Mouse (Mus musculus) adrenal gland, postnatal 10 days (tissue): ENCODE data around the gene Pla1a. TPM values are rescaled to one million over a fixed set of nuclear protein-coding genes. Genes with fewer than 3 reads are reported as not detected.
"Not testable (repeated sequence)": the region's sequence is repeated elsewhere in the genome, so short reads cannot be mapped to it uniquely, and the experiment has no call there.

Experiments used
- DNase-seq: peaks from one replicate; pipeline ENCODE4 v3.0.0; 2021; ENCODE audit warnings: mixed read lengths
- long read RNA-seq, 2 experiments: library from polyadenylated mRNA; stranded (forward); transcript quantifications; one replicate each; pipeline ENCODE4 v2.0.0; 2021
- total RNA-seq, 2 experiments: library from RNA; stranded (reverse); gene quantifications; 2 replicates each; pipeline ENCODE4 v1.2.3; 2021

Gene Pla1a
- total RNA-seq, result 10 to 100 TPM; 19.9 to 29.6 TPM
- long read RNA-seq, experiment 1, transcript Pla1a-201 (11 exons, 1,974 nt), result major isoform, 18 of 29 reads
- long read RNA-seq, experiment 1, partial matches to known transcripts, result 6 of 29 reads
- long read RNA-seq, experiment 1, other reads (novel, unspliced or antisense), result 5 of 29 reads
- long read RNA-seq, experiment 2, partial matches to known transcripts, result 2 of 4 reads
- long read RNA-seq, experiment 2, other reads (novel, unspliced or antisense), result 0 of 4 reads

- DNase-seq, result peak; percentile 49
Measured at GRCm38 (mm10) chr16:38432498-38433425, at the start of gene Pla1a. Gene Pla1a (minus strand): TSS chr16:38433145.

GRCm38 (mm10) chr16:38481327-38481726, 48.4 kb upstream of the Pla1a start:
- DNase-seq, result no peak

DNA sequence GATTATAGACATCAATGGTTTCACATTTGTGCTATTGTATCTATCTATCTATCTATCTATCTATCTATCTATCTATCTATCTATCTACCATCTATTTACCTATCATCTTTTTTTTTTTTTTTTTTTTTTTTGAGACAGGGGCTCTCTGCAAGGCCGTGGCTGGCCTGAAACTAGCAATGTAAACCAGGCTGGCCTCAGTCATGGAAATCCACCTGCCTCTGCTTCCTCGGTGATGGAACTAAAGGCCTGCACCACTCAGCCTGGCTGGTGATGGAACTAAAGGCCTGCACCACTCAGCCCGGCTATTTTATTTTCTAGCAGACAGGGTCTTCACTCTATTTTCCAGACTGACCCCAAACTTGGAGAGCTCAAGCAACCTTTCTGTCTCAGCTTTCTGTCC, 45.4 kb upstream of the Pla1a start:
- DNase-seq, result no peak

DNA sequence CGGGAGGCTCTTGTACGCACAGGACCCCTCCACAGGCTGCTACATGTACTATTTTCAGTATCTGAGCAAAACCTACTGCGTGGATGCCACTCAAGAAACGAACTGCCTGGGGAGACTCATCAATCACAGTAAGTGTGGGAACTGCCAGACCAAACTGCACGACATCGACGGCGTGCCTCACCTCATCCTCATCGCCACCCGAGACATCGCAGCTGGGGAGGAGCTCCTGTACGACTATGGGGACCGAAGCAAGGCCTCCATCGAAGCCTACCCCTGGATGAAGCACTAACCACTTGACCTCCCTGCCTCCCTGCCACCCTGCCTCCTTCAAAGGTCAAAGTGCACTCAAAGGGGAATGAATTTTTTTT, 44.3 kb upstream of the Pla1a start:
- DNase-seq, result not testable (repeated sequence)

GRCm38 (mm10) chr16:38476312-38477240, 43.6 kb upstream of the Pla1a start:
- DNase-seq, result peak; percentile 63

GRCm38 (mm10) chr16:38475681-38476311, 42.9 kb upstream of the Pla1a start:
- no peak for DNase-seq

DNA sequence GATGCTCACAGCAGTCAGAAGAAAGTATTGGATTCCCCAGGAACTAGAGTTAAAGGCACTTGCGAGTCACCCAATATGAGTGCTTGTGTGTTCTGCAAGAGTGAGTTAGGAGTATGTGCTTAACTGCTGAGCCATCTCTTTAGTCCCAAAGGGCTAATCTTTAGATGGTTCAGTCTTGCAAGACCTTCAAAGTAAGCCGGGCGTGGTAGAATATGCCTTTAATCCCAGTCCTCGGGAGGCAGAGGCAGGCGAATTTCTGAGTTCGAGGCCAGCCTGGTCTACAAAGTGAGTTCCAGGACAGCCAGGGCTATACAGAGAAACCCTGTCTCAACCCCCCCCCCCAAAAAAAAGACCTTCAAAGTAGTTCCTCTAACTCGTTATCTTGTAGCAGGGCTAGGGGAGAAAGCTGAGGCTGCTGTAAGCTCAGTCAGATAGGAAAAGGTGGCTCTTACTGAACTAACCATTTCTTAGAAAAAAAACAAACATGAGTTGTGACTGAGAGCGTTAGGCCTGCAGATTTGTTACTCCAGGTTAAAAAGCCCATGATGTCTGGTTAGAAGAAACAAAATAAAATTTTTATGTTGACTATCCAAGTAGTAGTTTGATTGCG, 41.8 kb upstream of the Pla1a start:
- no peak for DNase-seq

DNA sequence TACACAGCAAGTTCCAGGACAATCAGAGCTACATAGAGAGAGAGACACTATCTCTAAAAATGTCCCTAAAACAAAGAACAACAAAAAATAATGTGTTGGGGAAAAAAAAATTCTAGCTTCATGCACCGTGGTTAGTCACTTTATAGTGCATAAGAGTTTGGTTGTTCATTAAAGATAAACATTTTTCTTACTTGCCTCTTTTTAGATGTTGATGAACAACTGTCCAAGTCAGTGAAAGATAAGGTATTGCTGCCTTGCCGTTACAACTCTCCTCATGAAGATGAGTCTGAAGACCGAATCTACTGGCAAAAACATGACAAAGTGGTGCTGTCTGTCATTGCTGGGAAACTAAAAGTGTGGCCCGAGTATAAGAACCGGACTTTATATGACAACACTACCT, 40.7 kb upstream of the Pla1a start:
- DNase-seq, result no peak

DNA sequence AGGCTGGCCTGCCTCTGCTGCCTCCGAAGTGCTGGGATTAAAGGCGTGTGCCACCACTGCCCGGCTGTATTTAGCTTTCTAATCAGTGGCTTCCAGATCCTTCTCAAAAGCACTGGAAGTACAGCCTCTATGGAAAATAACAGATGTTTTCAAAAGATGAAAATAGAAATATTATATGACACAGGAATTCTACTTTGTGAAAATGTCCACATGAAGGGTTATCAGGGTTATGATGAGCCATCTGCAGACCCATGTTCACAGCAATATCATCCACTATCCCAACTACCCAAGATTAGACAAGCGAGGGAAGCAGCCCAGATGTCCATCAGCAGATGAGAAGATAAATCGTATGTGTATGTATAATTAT, 39.5 kb upstream of the Pla1a start:
- DNase-seq, result no peak

- no peak for DNase-seq
Measured at GRCm38 (mm10) chr16:38471697-38472506, 39.0 kb upstream of the Pla1a start.

GRCm38 (mm10) chr16:38469437-38469836, 36.5 kb upstream of the Pla1a start:
- no peak for DNase-seq

GRCm38 (mm10) chr16:38468706-38469018, 35.7 kb upstream of the Pla1a start:
- no peak for DNase-seq

DNA sequence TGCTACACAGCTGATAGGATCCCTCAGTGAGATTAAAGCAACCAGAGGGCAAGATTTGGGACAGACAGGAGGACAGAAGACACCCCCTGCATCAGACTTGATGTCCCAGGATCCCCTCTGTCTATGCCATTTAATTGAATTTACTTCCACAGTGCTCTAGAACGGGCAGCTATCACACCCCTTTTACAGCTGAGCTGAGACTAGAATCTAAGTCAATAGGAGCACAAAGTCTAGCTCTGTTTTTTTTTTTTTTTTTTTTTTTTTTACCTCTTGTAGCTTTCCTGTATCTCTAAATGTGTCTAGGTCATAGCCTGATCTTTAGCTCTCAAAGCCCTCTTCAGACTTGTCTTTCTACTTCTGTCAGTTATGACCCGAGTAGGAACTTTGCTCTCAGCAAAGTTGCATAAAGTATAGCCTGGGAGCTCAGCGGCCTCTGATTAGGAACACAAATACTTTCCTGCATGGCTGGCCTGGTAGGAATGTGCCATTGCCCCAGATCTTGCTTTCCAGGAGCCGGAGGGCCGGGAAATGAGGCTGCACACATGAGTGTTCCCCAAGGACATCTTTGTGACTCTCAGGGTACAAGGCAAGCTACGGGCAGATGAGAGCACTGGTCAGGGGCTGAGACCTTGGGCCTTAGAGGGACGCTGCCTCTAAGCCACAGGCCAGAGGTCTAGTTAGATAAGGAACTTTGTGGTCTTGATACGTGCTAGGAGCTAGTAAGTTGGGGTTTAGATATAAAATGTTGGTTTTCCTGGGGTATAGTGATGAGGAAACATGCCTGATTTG, 35.2 kb upstream of the Pla1a start:
- DNase-seq, result peak; percentile 51

- DNase-seq, result no peak
Measured at GRCm38 (mm10) chr16:38467091-38467916, 34.4 kb upstream of the Pla1a start.

DNA sequence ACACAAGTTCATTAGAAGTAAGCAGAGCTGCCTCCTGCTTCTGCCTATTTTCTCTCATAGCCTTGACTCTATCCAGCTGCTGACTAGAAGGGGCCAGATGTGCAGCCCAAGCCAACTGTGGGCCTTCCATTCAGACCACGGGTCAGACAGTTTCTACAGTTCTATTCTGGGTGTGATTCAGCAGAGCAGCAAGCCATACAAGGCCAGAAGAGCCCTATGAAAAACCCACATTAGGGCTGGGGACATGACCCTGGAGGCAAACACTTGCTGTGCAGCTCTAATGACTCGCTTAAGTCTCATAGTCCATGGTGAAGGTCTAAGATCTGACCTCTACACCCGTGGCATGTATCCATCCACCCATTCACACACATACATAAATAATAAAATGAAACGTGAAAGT, 33.1 kb upstream of the Pla1a start:
- no peak for DNase-seq

DNA sequence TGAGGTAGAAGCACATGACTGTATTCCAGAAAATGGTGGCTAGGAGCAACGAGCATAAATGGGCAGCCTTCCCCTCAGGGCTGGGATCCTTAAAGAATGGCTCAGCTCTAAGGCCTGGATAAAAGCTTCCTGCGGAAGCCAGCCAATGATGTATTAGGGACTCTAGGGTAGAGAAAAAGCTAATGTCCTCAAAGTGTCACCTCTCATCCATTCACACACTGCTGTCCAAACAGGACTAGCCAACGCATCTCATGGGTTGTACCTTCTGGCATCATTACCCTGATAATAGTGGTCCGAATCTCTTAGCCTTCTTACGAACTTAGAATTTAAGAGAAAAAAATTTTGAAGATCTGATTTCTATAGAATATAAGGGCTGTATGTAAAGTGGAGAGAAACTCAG, 30.4 kb upstream of the Pla1a start:
- no peak for DNase-seq

DNA sequence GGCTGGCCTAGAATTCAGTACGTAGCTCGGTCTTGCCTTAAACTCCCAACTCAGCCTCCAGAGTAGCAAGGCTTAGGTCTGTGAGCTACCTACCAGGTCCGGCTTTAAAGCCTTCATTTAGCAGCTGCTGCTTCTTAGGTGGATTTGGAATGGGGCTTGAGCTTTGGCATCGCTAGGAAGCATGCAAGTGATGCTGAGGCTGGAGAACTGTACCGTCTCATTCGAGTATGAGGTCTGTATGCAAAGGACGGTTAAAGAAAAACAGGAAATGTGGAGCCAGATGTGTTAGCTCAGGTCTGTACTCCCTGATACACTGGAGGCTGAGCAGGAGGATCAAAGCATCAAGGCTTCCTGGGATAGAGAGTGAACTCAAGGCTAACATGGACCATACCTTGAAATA, 29.2 kb upstream of the Pla1a start:
- no peak for DNase-seq

GRCm38 (mm10) chr16:38461749-38462148, 28.8 kb upstream of the Pla1a start:
- no peak for DNase-seq

GRCm38 (mm10) chr16:38459990-38460389, 27.0 kb upstream of the Pla1a start:
- DNase-seq, result no peak
